Mouse (Mus musculus) thymus, adult 2 months (tissue): ENCODE data around the gene Gart.

Source experiments
- CTCF ChIP-seq: fragments of 200-500 bp; IDR thresholded peaks from 2 replicates; pipeline ENCODE4 v1.5.1; 2012; ENCODE audit warnings: mild to moderate bottlenecking, control low read depth, low read length, moderate library complexity, borderline replicate concordance; ENCODE audit not compliant: control insufficient read depth, poor library complexity, insufficient read depth; ENCODE audit errors: extremely low read depth
- POLR2A ChIP-seq: fragments of 200-500 bp; IDR thresholded peaks from 2 replicates; pipeline ENCODE4 v1.6.1; 2012; ENCODE audit warnings: mild to moderate bottlenecking, low read length, control low read depth, moderate library complexity; ENCODE audit not compliant: control insufficient read depth, poor library complexity, insufficient read depth; ENCODE audit errors: extremely low read depth

DNA sequence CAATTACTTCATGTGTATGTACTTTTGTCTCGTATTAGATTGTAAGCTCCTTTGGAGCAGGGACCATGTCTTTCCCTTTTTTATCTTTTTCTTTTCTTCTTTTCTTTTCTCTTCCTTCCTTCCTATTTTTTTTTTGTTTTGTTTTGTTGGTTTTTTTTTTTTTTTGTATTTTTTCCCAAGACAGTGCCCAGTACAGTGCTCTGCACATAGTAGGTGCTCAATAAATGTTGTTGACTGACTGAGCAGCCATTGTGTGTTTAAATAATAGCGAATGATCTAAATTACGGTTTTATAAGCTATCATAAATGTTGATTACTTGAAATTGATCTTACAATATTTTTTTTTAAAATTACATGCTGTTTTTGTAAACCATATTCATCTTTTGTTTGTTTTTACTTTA is 17.0 kb upstream of the Gart start:
- TF ChIP-seq POLR2A, result no peak
- no peak for TF ChIP-seq CTCF
